Mouse (Mus musculus): ENCODE results near the gene Wbp2. TPM values are rescaled to one million over a fixed set of nuclear protein-coding genes. Genes with fewer than 3 reads are reported as not detected.

Gene Wbp2
- polyA plus RNA-seq, 1 experiment from 2014 or later, result 183 TPM

DNA sequence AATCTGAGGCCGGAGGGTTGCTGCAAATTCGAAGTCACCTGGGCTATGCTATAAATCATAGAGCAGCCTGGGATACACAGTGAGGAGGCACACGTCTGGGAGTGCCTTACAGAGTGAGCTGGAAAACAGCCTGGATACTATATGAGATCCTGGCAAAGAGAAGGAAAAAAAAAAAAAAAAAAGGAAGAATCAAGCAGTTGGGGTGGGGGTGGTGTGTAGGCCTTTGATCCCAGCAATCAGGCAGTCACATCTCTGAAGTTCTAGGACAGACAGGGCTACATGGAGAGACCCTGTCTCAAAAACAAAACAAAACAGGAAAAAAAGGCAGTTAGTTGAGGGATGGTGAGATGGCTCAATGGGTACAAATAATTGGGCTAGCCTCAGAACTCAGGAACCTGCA is 50.1 kb downstream of the Wbp2 start:
- WGBS, result 90% methylated on average over 3 of the region's 3 CpGs
- Histone ChIP-seq H3K4me3 (ENCODE audit: low read length) (no peak overlapping the region), H3K27ac (ENCODE audit: low read depth, low read length) (no peak overlapping the region), H3K9me3 (ENCODE audit: control insufficient read depth, low read length) (no peaks in the 10 kb centered on the region), H3K36me3 (ENCODE audit: control insufficient read depth, insufficient read depth, low read length) (peaks cover 4% of the 10 kb centered on the region; the same call in 1 of the 2 replicates), H3K4me2 (ENCODE audit: low read length) (no peak overlapping the region), H3K27me3 (replicated peaks; ENCODE audit: control insufficient read depth, insufficient read depth, low read length) (no peaks in the 10 kb centered on the region), H3K9ac (ENCODE audit: low read depth, low read length) (no peak overlapping the region), H3K4me1 (ENCODE audit: control insufficient read depth, insufficient read depth, low read depth, low read length) (peaks cover 7% of the 10 kb centered on the region)
- no peak for ATAC-seq

DNA sequence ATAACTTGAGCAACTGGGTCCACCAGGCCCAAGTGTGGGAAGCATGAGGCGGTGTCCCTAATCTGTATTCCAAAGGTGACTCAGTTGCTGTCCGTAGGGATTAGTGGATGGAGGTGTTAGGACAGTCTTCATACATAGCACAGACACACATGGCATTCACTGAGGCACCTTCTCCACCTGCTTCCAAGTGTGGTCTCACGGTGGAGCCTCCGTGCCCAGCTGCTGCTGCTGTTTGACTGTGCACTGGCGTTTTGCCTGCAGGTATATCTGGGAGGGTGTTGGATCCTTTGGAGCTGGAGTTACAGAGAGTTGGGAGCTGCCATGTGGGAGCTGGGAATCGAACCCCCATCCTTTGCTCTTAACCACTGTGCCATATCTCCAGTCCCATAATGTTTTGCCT is 52.2 kb downstream of the Wbp2 start:
- H3K9me3 ChIP-seq (ENCODE audit: control insufficient read depth, low read length), result no peaks in the 10 kb centered on the region
- ATAC-seq, result no peak
- no peak overlapping the region for H3K9ac ChIP-seq (ENCODE audit: low read depth, low read length)
- no peak overlapping the region for H3K27ac ChIP-seq (ENCODE audit: low read depth, low read length)
- H3K4me3 ChIP-seq (ENCODE audit: low read length), result no peak overlapping the region
- 95% methylated on average over 6 of the region's 6 CpGs for WGBS
- H3K4me2 ChIP-seq (ENCODE audit: low read length), result no peak overlapping the region
- H3K4me1 ChIP-seq (ENCODE audit: control insufficient read depth, insufficient read depth, low read depth, low read length), result peaks cover 13% of the 10 kb centered on the region
- no peaks in the 10 kb centered on the region for H3K27me3 ChIP-seq (replicated peaks; ENCODE audit: control insufficient read depth, insufficient read depth, low read length)
- no peaks in the 10 kb centered on the region for H3K36me3 ChIP-seq (ENCODE audit: control insufficient read depth, insufficient read depth, low read length)

DNA sequence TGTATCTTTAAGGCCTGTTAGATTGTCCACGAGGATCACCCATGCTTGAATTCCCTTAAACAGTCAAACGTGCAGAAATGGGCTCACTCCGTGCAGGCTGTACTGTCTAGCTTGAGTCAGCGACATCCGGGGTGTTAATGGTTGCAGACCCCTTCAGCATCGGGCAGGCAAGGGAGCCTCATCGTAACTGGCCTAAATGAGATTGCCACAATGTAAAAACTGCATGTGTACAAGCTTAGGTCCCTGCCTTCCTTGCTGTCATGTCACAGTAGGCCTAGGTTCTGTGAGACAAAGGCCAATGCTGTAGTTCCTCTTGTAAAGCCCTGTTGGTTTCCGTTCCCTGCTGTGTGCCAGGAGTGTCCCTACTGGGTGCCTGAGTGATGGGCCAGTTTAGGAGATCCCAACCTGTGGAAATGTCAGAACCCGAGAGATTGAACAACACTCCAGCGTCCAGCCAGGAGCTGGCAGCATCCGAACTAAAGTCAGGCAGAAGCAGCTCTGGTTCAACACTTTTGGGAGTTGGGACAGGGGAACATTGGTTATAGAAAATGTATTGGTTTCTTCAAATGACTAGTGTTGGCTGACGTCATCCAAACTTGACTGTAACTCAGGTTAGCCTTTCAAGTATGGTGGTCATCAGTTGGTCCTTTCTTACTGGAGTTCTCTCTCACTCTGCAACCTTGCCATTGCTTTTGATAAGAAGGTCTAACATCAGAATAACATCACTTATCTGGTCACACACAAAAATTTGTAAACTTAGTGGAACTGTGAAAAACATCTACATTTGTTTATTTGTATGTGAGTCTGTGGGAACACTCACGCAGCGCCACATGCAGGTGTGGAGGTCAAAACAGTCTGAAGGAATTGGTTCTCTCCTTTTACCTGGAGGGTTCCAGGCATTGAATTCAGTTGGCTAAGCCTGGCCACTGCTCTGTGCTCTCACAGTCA is 55.6 kb downstream of the Wbp2 start:
- peak overlapping the region; percentile 78 for H3K4me2 ChIP-seq (ENCODE audit: low read length)
- no peaks in the 10 kb centered on the region for H3K9me3 ChIP-seq (ENCODE audit: control insufficient read depth, low read length)
- 22% methylated on average over 14 of the region's 14 CpGs for WGBS
- peak overlapping the region; percentile 99 for H3K27ac ChIP-seq (ENCODE audit: low read depth, low read length)
- peak; percentile 35 for ATAC-seq
- H3K27me3 ChIP-seq (replicated peaks; ENCODE audit: control insufficient read depth, insufficient read depth, low read length), result no peaks in the 10 kb centered on the region
- H3K36me3 ChIP-seq (ENCODE audit: control insufficient read depth, insufficient read depth, low read length), result no peaks in the 10 kb centered on the region
- peaks cover 13% of the 10 kb centered on the region for H3K4me1 ChIP-seq (ENCODE audit: control insufficient read depth, insufficient read depth, low read depth, low read length)
- peak overlapping the region; percentile 66 for H3K4me3 ChIP-seq (ENCODE audit: low read length)
- peak overlapping the region; percentile 96 for H3K9ac ChIP-seq (ENCODE audit: low read depth, low read length)

- peak within 1 kb of the TSS; percentile 66 for H3K4me3 ChIP-seq (ENCODE audit: low read length)
- peak within 1 kb of the TSS; percentile 96 for H3K9ac ChIP-seq (ENCODE audit: low read depth, low read length)
- ATAC-seq, result peak; percentile 95
- no peaks in the 10 kb centered on the region for H3K36me3 ChIP-seq (ENCODE audit: control insufficient read depth, insufficient read depth, low read length)
- under 1% methylated on average over 49 of the region's 67 CpGs for WGBS
- H3K27ac ChIP-seq (ENCODE audit: low read depth, low read length), result peak within 1 kb of the TSS; percentile 99
- H3K4me1 ChIP-seq (ENCODE audit: control insufficient read depth, insufficient read depth, low read depth, low read length), result peaks cover 13% of the 10 kb centered on the region
- H3K4me2 ChIP-seq (ENCODE audit: low read length), result peak within 1 kb of the TSS; percentile 78
- no peaks in the 10 kb centered on the region for H3K27me3 ChIP-seq (replicated peaks; ENCODE audit: control insufficient read depth, insufficient read depth, low read length)
- H3K9me3 ChIP-seq (ENCODE audit: control insufficient read depth, low read length), result no peaks in the 10 kb centered on the region
These were observed 56.5 kb downstream of the Wbp2 start, which contains the start of gene Unk for GRCm38 (mm10) chr11:116030088-116030897. Gene Unk, plus strand, starts transcription at chr11:116030322.

- no peaks in the 10 kb centered on the region for H3K36me3 ChIP-seq (ENCODE audit: control insufficient read depth, insufficient read depth, low read length)
- no peak for ATAC-seq
- H3K4me2 ChIP-seq (ENCODE audit: low read length), result peak overlapping the region; percentile 72
- H3K4me1 ChIP-seq (ENCODE audit: control insufficient read depth, insufficient read depth, low read depth, low read length), result peaks cover 13% of the 10 kb centered on the region
- peak overlapping the region; percentile 62 for H3K9ac ChIP-seq (ENCODE audit: low read depth, low read length)
- H3K27ac ChIP-seq (ENCODE audit: low read depth, low read length), result peak overlapping the region; percentile 61; the same call in 1 of the 2 replicates
- peak overlapping the region; percentile 66 for H3K4me3 ChIP-seq (ENCODE audit: low read length)
- H3K27me3 ChIP-seq (replicated peaks; ENCODE audit: control insufficient read depth, insufficient read depth, low read length), result no peaks in the 10 kb centered on the region
- H3K9me3 ChIP-seq (ENCODE audit: control insufficient read depth, low read length), result no peaks in the 10 kb centered on the region
- WGBS, result 83% methylated on average over 6 of the region's 6 CpGs
These were observed 57.5 kb downstream of the Wbp2 start for GRCm38 (mm10) chr11:116029086-116029865.

Other genes starting within 250 kb of the Wbp2 start
- gene Myo15b, start 228.6 kb downstream of the Wbp2 start, polyA plus RNA-seq (2015; fragmentation: Nextera tagmentation; extraction: Ambion mirVana), result 0.16 and 0.31 TPM in 2 replicates
- 2.5 and 3.9 TPM in 2 replicates for gene Smim5, start 187.0 kb downstream of the Wbp2 start, polyA plus RNA-seq (2015; fragmentation: Nextera tagmentation; extraction: Ambion mirVana)
- 0.49 and 0.58 TPM in 2 replicates for gene Smim6, start 175.0 kb downstream of the Wbp2 start, polyA plus RNA-seq (2015; fragmentation: Nextera tagmentation; extraction: Ambion mirVana)
- gene Sap30bp, start 153.7 kb downstream of the Wbp2 start, polyA plus RNA-seq (2015; fragmentation: Nextera tagmentation; extraction: Ambion mirVana), result 38.4 and 45.3 TPM in 2 replicates
- gene Recql5, start 153.5 kb downstream of the Wbp2 start, polyA plus RNA-seq (2015; fragmentation: Nextera tagmentation; extraction: Ambion mirVana), result 20.2 and 21.3 TPM in 2 replicates
- gene Itgb4, start 112.3 kb downstream of the Wbp2 start, polyA plus RNA-seq (2015; fragmentation: Nextera tagmentation; extraction: Ambion mirVana), result 1.8 and 2.1 TPM in 2 replicates
- gene Galk1, start 74.3 kb downstream of the Wbp2 start, polyA plus RNA-seq (2015; fragmentation: Nextera tagmentation; extraction: Ambion mirVana), result 76.0 and 76.2 TPM in 2 replicates
- gene H3f3b, start 59.0 kb downstream of the Wbp2 start, polyA plus RNA-seq (2015; fragmentation: Nextera tagmentation; extraction: Ambion mirVana), result 1,585 and 1,603 TPM in 2 replicates
- 30.1 and 37.6 TPM in 2 replicates for gene Unk, start 56.7 kb downstream of the Wbp2 start, polyA plus RNA-seq (2015; fragmentation: Nextera tagmentation; extraction: Ambion mirVana)
- 0.69 and 0.80 TPM in 2 replicates for gene Unc13d, start 9.0 kb downstream of the Wbp2 start, polyA plus RNA-seq (2015; fragmentation: Nextera tagmentation; extraction: Ambion mirVana)
- 13.5 and 14.5 TPM in 2 replicates for gene Trim47, start 40.2 kb upstream of the Wbp2 start, polyA plus RNA-seq (2015; fragmentation: Nextera tagmentation; extraction: Ambion mirVana)
- 3.0 and 4.2 TPM in 2 replicates for gene Trim65, start 44.1 kb upstream of the Wbp2 start, polyA plus RNA-seq (2015; fragmentation: Nextera tagmentation; extraction: Ambion mirVana)
- 84.0 and 86.8 TPM in 2 replicates for gene Mrpl38, start 51.9 kb upstream of the Wbp2 start, polyA plus RNA-seq (2015; fragmentation: Nextera tagmentation; extraction: Ambion mirVana)
- 49.5 and 55.5 TPM in 2 replicates for gene Fbf1, start 81.2 kb upstream of the Wbp2 start, polyA plus RNA-seq (2015; fragmentation: Nextera tagmentation; extraction: Ambion mirVana)
- 92.1 and 106 TPM in 2 replicates for gene Ten1, start 111.9 kb upstream of the Wbp2 start, polyA plus RNA-seq (2015; fragmentation: Nextera tagmentation; extraction: Ambion mirVana)
- gene Acox1, start 112.0 kb upstream of the Wbp2 start, polyA plus RNA-seq (2015; fragmentation: Nextera tagmentation; extraction: Ambion mirVana), result 67.8 and 73.1 TPM in 2 replicates
- 1.1 and 1.2 TPM in 2 replicates for gene Evpl, start 151.1 kb upstream of the Wbp2 start, polyA plus RNA-seq (2015; fragmentation: Nextera tagmentation; extraction: Ambion mirVana)
- 61.8 and 62.4 TPM in 2 replicates for gene Srp68, start 187.2 kb upstream of the Wbp2 start, polyA plus RNA-seq (2015; fragmentation: Nextera tagmentation; extraction: Ambion mirVana)
- gene Galr2, start 193.9 kb upstream of the Wbp2 start, polyA plus RNA-seq (2015; fragmentation: Nextera tagmentation; extraction: Ambion mirVana), result 0.25 and 1.1 TPM in 2 replicates
- gene Exoc7, start 220.2 kb upstream of the Wbp2 start, polyA plus RNA-seq (2015; fragmentation: Nextera tagmentation; extraction: Ambion mirVana), result 122 and 127 TPM in 2 replicates
- 13.2 and 16.2 TPM in 2 replicates for gene Foxj1, start 248.4 kb upstream of the Wbp2 start, polyA plus RNA-seq (2015; fragmentation: Nextera tagmentation; extraction: Ambion mirVana)